Mouse (Mus musculus) C2C12 (cell line): ENCODE data around the gene Eno1.

Experiments
- CTCF ChIP-seq: IDR thresholded peaks from one replicate; pipeline ENCODE4 v1.5.1; 2011; ENCODE audit not compliant: control insufficient read depth, insufficient read depth, insufficient read length
- MAX ChIP-seq: IDR thresholded peaks from one replicate; pipeline ENCODE4 v1.6.1; 2011; ENCODE audit warnings: mild to moderate bottlenecking, control low read depth
- USF1 ChIP-seq: IDR thresholded peaks from one replicate; pipeline ENCODE4 v1.6.1; 2011; ENCODE audit warnings: low read depth, mild to moderate bottlenecking, control low read depth, moderate library complexity

DNA sequence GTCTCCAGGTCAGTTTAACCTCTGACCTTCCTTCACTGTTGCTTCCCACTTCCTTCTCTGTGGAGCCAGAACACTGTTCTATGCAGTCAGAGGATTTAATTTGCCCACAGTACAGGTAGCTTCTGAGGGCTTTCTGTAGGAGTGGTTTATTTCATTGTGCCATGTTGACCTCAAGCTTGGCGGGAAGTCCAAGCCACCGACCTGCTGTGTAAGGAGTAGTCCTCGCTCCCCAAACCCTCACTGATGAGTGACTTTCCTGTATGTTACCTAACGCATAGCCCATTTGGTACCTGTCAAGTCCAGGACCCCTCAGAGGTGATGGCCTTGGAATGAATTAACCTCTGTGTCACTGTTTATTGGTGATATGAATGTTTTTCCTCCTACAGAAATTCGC, 2.6 kb downstream of the Eno1 start:
- TF ChIP-seq CTCF: no peak
- no peak for TF ChIP-seq MAX
- TF ChIP-seq USF1: no peak
